ENCODE assay signal across 8 mouse cellular contexts in the genomic region with DNA sequence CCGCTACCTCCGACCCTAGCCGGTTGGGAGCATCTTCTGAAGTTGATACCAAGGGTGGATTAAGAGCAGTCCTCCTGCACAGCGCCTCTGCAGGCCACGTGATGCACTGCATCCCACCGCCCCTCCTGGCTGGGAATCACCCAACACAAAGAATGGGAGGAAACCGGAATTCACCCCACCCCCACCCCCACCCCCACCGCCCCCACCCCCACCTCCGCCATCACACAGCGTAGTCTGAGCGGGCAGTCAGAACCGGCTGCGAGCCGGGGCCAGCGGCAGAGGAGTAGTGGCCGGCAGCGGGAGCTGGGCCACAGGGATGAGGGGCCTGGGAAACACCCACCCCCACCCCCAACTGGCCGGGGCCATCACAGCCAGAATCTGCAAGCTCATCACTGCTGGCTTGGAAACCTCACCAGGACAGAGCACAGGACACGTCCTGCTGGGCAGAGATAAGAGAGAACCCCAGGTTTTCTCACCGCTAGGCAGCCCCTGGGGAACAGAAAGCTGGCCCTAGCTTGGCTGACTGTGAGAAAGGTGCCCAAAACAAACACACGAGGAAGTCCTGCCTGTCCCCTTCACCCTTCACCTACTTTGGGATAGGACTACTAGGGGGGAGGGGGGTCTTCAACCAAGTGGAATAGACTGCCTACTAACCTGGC.
A peak's percentile ranks its signal among the peaks of the same experiment; 100 is the strongest.
DNase-seq lines count a peak whose midpoint lies in the region; ATAC-seq and TF ChIP-seq lines count a peak whose summit lies in the region.

No protein-coding gene starts in this region.

- peak; percentile 60 for ATAC-seq in heart, postnatal 0 days (ENCODE audit: insufficient read depth, low read depth)
- peak; percentile 86 for ATAC-seq in lung, postnatal 0 days

- H3K27me3 ChIP-seq in CH12.LX (replicated peaks) = peaks cover 15% of the 10 kb centered on the region
- H3K27me3 ChIP-seq in forebrain, embryonic 10.5 days (ENCODE audit: poor library complexity, severe bottlenecking) = peaks cover 60% of the 10 kb centered on the region
- H3K27me3 ChIP-seq in heart, postnatal 0 days (ENCODE audit: control insufficient read depth, insufficient read depth, low read length) = no peaks in the 10 kb centered on the region
- H3K27me3 ChIP-seq in lung, postnatal 0 days (replicated peaks; ENCODE audit: insufficient read depth, low read length) = no peaks in the 10 kb centered on the region

- peak overlapping the region; percentile 26; the same call in 1 of the 2 replicates for H3K9ac ChIP-seq in CH12.LX (ENCODE audit: insufficient read depth, low read depth)
- no peak overlapping the region for H3K9ac ChIP-seq in heart, postnatal 0 days (replicated peaks; ENCODE audit: low read depth, low read length)
- no peak overlapping the region for H3K9ac ChIP-seq in lung, postnatal 0 days (replicated peaks; ENCODE audit: low read depth)

- H3K27ac ChIP-seq in CH12.LX (ENCODE audit: insufficient read depth, low read depth) = no peak overlapping the region
- peak overlapping the region; percentile 94 for H3K27ac ChIP-seq in forebrain, embryonic 10.5 days
- peak overlapping the region; percentile 53 for H3K27ac ChIP-seq in heart, postnatal 0 days (ENCODE audit: low read depth)
- no peak overlapping the region for H3K27ac ChIP-seq in lung, postnatal 0 days (ENCODE audit: low read length)

- peak; percentile 42 to 69; a peak in 3 of 4 replicates for TF ChIP-seq CTCF in CH12.LX (conservative IDR thresholded peaks at IDR 0.05 in 1 of 2, IDR thresholded peaks at IDR 0.05 in 1 of 2; ENCODE audit: low read depth in 2 of 2, low read length in 2 of 2)
- TF ChIP-seq CTCF in heart, postnatal 0 days (IDR thresholded peaks at IDR 0.05; ENCODE audit: low read depth) = peak; percentile 76
- peak; percentile 83 for TF ChIP-seq CTCF in lung, postnatal 0 days (IDR thresholded peaks at IDR 0.05)

- 1% methylated on average over 21 of the region's 21 CpGs for WGBS in forebrain, embryonic 10.5 days
- 2% methylated on average over 21 of the region's 21 CpGs for WGBS in heart, postnatal 0 days
- WGBS in lung, postnatal 0 days = 3% methylated on average over 12 of the region's 21 CpGs

- H3K4me2 ChIP-seq in CH12.LX (ENCODE audit: insufficient read depth, low read depth, poor library complexity, severe bottlenecking) = peak overlapping the region; percentile 60
- peak overlapping the region; percentile 47 for H3K4me2 ChIP-seq in heart, postnatal 0 days (ENCODE audit: low read depth, low read length)
- H3K4me2 ChIP-seq in lung, postnatal 0 days (replicated peaks; ENCODE audit: low read depth, low read length) = peak overlapping the region; percentile 42

- H3K4me1 ChIP-seq in CH12.LX (ENCODE audit: control insufficient read depth in 1 of 2, insufficient read depth in 2 of 2) = peaks cover 11 to 19% of the 10 kb centered on the region in 2 experiments
- H3K4me1 ChIP-seq in forebrain, embryonic 10.5 days = peaks cover 47% of the 10 kb centered on the region
- H3K4me1 ChIP-seq in heart, postnatal 0 days (ENCODE audit: control insufficient read depth, insufficient read depth) = peaks cover 10% of the 10 kb centered on the region; the same call in 1 of the 2 replicates
- no peaks in the 10 kb centered on the region; the same call in 1 of the 2 replicates for H3K4me1 ChIP-seq in lung, postnatal 0 days (ENCODE audit: insufficient read depth, low read depth, low read length)

- TF ChIP-seq EP300 in CH12.LX (IDR thresholded peaks at IDR 0.05; ENCODE audit: low read length) = no peak
- no peak for TF ChIP-seq EP300 in heart, postnatal 0 days (IDR thresholded peaks at IDR 0.05; ENCODE audit: low read depth)
- no peak for TF ChIP-seq EP300 in lung, postnatal 0 days (IDR thresholded peaks at IDR 0.05)

- in situ Hi-C loops in CH12.LX (cut with MboI; ENCODE audit: low pct_ligation_motif_present, low pct_unique_long_range_greater_than_20kb, low sequenced_read_pairs) = no loop called here

- TF ChIP-seq POLR2A in CH12.LX (IDR thresholded peaks at IDR 0.05; ENCODE audit: low read depth, low read length) = no peak

- H3K79me2 ChIP-seq in CH12.LX (replicated peaks; ENCODE audit: control insufficient read depth, extremely low read depth, insufficient read depth, poor library complexity, severe bottlenecking) = no peaks in the 10 kb centered on the region

- peak; percentile 11 for TF ChIP-seq RAD21 in CH12.LX (IDR thresholded peaks at IDR 0.05; ENCODE audit: low read depth, low read length)

- peak overlapping the region; percentile 4 to 34 (median 25) for H3K4me3 ChIP-seq in CH12.LX (replicated peaks in 1 of 3; ENCODE audit: low read depth in 2 of 3, low read length in 2 of 3, poor library complexity in 1 of 3)
- H3K4me3 ChIP-seq in forebrain, embryonic 10.5 days = peak overlapping the region; percentile 53
- no peak overlapping the region for H3K4me3 ChIP-seq in heart, postnatal 0 days (ENCODE audit: low read depth, low read length)
- peak overlapping the region; percentile 8; the same call in 1 of the 2 replicates for H3K4me3 ChIP-seq in lung, postnatal 0 days (ENCODE audit: low read depth, low read length)

- dilution Hi-C loops in CH12.LX (cut with MboI; ENCODE audit: extremely low pct_ligation_motif_present, extremely low pct_unique_long_range_greater_than_20kb, low sequenced_read_pairs) = no loop called here

- no peaks in the 10 kb centered on the region for H3K36me3 ChIP-seq in CH12.LX (replicated peaks in 1 of 2; ENCODE audit: control insufficient read depth in 1 of 2, insufficient read depth in 1 of 2, low read length in 1 of 2)
- no peaks in the 10 kb centered on the region for H3K36me3 ChIP-seq in forebrain, embryonic 10.5 days (replicated peaks)
- no peaks in the 10 kb centered on the region for H3K36me3 ChIP-seq in heart, postnatal 0 days (replicated peaks; ENCODE audit: control insufficient read depth, insufficient read depth, low read length)
- no peaks in the 10 kb centered on the region for H3K36me3 ChIP-seq in lung, postnatal 0 days (ENCODE audit: insufficient read depth, low read length)

- no peaks in the 10 kb centered on the region for H3K9me3 ChIP-seq in CH12.LX (replicated peaks; ENCODE audit: low read length)
- no peaks in the 10 kb centered on the region for H3K9me3 ChIP-seq in forebrain, embryonic 10.5 days
- H3K9me3 ChIP-seq in heart, postnatal 0 days (replicated peaks; ENCODE audit: control insufficient read depth, low read length) = no peaks in the 10 kb centered on the region
- H3K9me3 ChIP-seq in lung, postnatal 0 days (ENCODE audit: low read length) = no peaks in the 10 kb centered on the region

- DNase-seq in CH12.LX (ENCODE audit: extremely low read depth) = peak; percentile 37
- peak; percentile 74 for DNase-seq in adrenal gland, postnatal 25 days
- peak; percentile 91 for DNase-seq in forebrain, embryonic 10.5 days (ENCODE audit: extremely low spot score, low spot score)
- peak; percentile 49 for DNase-seq in heart, postnatal 0 days (ENCODE audit: low spot score)
- DNase-seq in kidney, postnatal 25 days = peak; percentile 84 to 86
- DNase-seq in lung, postnatal 0 days (ENCODE audit: low spot score) = peak; percentile 67
- peak; percentile 95 for DNase-seq in retina, embryonic 14.5 days (ENCODE audit: low spot score)
- DNase-seq in urinary bladder, postnatal 4 days (ENCODE audit: low spot score in 2 of 2) = peak; percentile 71 to 86

TF ChIP-seq in CH12.LX, 34 proteins besides CTCF, POLR2A, EP300 and RAD21:
- TF ChIP-seq SMC3 (IDR thresholded peaks at IDR 0.05; ENCODE audit: low read depth, low read length) (no peak; the same call in 1 of the 2 replicates), MAX (IDR thresholded peaks at IDR 0.05; ENCODE audit: low read length) (peak; percentile 92), USF1 (IDR thresholded peaks at IDR 0.05; ENCODE audit: low read depth, low read length) (peak; percentile 73), UBTF (IDR thresholded peaks at IDR 0.05; ENCODE audit: low read depth, low read length) (no peak), USF2 (conservative IDR thresholded peaks at IDR 0.05; ENCODE audit: low read depth, low read length) (peak; percentile 61)

Comparison
In these comparisons a context has a peak if more than half of its experiments do, and no peak if none do; other contexts are left out.
1. DNase-seq: peak in every context shown above with its lines; median percentile 95 in retina, embryonic 14.5 days; 91 in forebrain, embryonic 10.5 days; 85 in kidney, postnatal 25 days; 78 in urinary bladder, postnatal 4 days; 74 in adrenal gland, postnatal 25 days; 67 in lung, postnatal 0 days; 49 in heart, postnatal 0 days; 37 in CH12.LX.
2. H3K27ac ChIP-seq: peak in forebrain, embryonic 10.5 days (single experiment) and heart, postnatal 0 days (single experiment); none in CH12.LX (single experiment) and lung, postnatal 0 days (single experiment).
3. Peak in every context shown above with its lines, with median percentiles within 50 percentile points of each other: H3K4me2 ChIP-seq and CTCF ChIP-seq.